Mouse (Mus musculus): ENCODE results near the gene Trim71. TPM values are rescaled to one million over a fixed set of nuclear protein-coding genes. Genes with fewer than 3 reads are reported as not detected.

The Trim71 gene
- polyA plus RNA-seq, 1 experiment from 2014 or later: 0.61 TPM

GRCm38 (mm10) chr9:114553828-114554227 lies 10.3 kb downstream of the Trim71 start:
- Histone ChIP-seq H3K27ac (replicated peaks) (no peak overlapping the region), H3K4me3 (no peak overlapping the region), H3K9ac (replicated peaks) (no peak overlapping the region), H3K9me3 (no peaks in the 10 kb centered on the region), H3K4me2 (replicated peaks) (no peak overlapping the region), H3K27me3 (peaks cover 6% of the 10 kb centered on the region), H3K4me1 (peaks cover 29% of the 10 kb centered on the region), H3K36me3 (no peaks in the 10 kb centered on the region)
- no peak for ATAC-seq (ENCODE audit: low FRiP score, low read depth)

- no peaks in the 10 kb centered on the region for H3K9me3 ChIP-seq
- H3K9ac ChIP-seq (replicated peaks): no peak overlapping the region
- H3K4me3 ChIP-seq: no peak overlapping the region
- H3K36me3 ChIP-seq: no peaks in the 10 kb centered on the region
- H3K4me2 ChIP-seq (replicated peaks): no peak overlapping the region
- 16% methylated on average over 6 of the region's 6 CpGs for WGBS
- H3K27me3 ChIP-seq: no peaks in the 10 kb centered on the region
- ATAC-seq (ENCODE audit: low FRiP score, low read depth): no peak
- peaks cover 48% of the 10 kb centered on the region for H3K4me1 ChIP-seq
- no peak overlapping the region for H3K27ac ChIP-seq (replicated peaks)
These were observed 14.1 kb downstream of the Trim71 start for GRCm38 (mm10) chr9:114550033-114550432.

GRCm38 (mm10) chr9:114549117-114549516 lies 15.1 kb downstream of the Trim71 start:
- Histone ChIP-seq H3K4me2 (replicated peaks) (no peak overlapping the region; the same call in 1 of the 2 replicates), H3K9me3 (no peaks in the 10 kb centered on the region), H3K4me3 (no peak overlapping the region), H3K27me3 (no peaks in the 10 kb centered on the region), H3K27ac (replicated peaks) (no peak overlapping the region), H3K36me3 (no peaks in the 10 kb centered on the region), H3K9ac (replicated peaks) (no peak overlapping the region), H3K4me1 (peaks cover 48% of the 10 kb centered on the region)
- WGBS: 6% methylated on average over 5 of the region's 5 CpGs
- ATAC-seq (ENCODE audit: low FRiP score, low read depth): no peak

- no peak overlapping the region for H3K4me2 ChIP-seq (replicated peaks)
- no peak for ATAC-seq (ENCODE audit: low FRiP score, low read depth)
These were observed 15.7 kb downstream of the Trim71 start for GRCm38 (mm10) chr9:114548496-114548895.

GRCm38 (mm10) chr9:114547643-114548077 lies 16.5 kb downstream of the Trim71 start:
- Histone ChIP-seq H3K27ac (replicated peaks) (no peak overlapping the region), H3K9me3 (no peaks in the 10 kb centered on the region), H3K4me2 (replicated peaks) (no peak overlapping the region), H3K4me1 (peaks cover 53% of the 10 kb centered on the region), H3K36me3 (no peaks in the 10 kb centered on the region), H3K27me3 (no peaks in the 10 kb centered on the region), H3K4me3 (no peak overlapping the region), H3K9ac (replicated peaks) (no peak overlapping the region)
- no peak for ATAC-seq (ENCODE audit: low FRiP score, low read depth)
- WGBS: 29% methylated on average over 6 of the region's 6 CpGs

More at GRCm38 (mm10) chr9:114548496-114548895, 15.7 kb downstream of the Trim71 start:
- H3K4me1 ChIP-seq: peaks cover 53% of the 10 kb centered on the region
- no peaks in the 10 kb centered on the region for H3K9me3 ChIP-seq
- no peaks in the 10 kb centered on the region for H3K27me3 ChIP-seq
- no peak overlapping the region for H3K27ac ChIP-seq (replicated peaks)
- H3K36me3 ChIP-seq: no peaks in the 10 kb centered on the region
- no peak overlapping the region for H3K4me3 ChIP-seq
- 23% methylated on average over 4 of the region's 4 CpGs for WGBS
- no peak overlapping the region for H3K9ac ChIP-seq (replicated peaks)

GRCm38 (mm10) chr9:114546765-114547164 lies 17.4 kb downstream of the Trim71 start:
- 70% methylated on average over 12 of the region's 12 CpGs for WGBS
- Histone ChIP-seq H3K4me2 (replicated peaks) (no peak overlapping the region), H3K27ac (replicated peaks) (no peak overlapping the region), H3K36me3 (no peaks in the 10 kb centered on the region), H3K4me3 (no peak overlapping the region), H3K9me3 (no peaks in the 10 kb centered on the region), H3K4me1 (peaks cover 53% of the 10 kb centered on the region), H3K27me3 (no peaks in the 10 kb centered on the region), H3K9ac (replicated peaks) (no peak overlapping the region)
- ATAC-seq (ENCODE audit: low FRiP score, low read depth): no peak

GRCm38 (mm10) chr9:114544754-114545393 lies 19.3 kb downstream of the Trim71 start:
- peaks cover 53% of the 10 kb centered on the region for H3K4me1 ChIP-seq
- no peak overlapping the region for H3K27ac ChIP-seq (replicated peaks)

GRCm38 (mm10) chr9:114543882-114544753 lies 20.1 kb downstream of the Trim71 start:
- H3K9me3 ChIP-seq: no peaks in the 10 kb centered on the region
- ATAC-seq (ENCODE audit: low FRiP score, low read depth): no peak
- no peaks in the 10 kb centered on the region for H3K36me3 ChIP-seq
- H3K4me3 ChIP-seq: no peak overlapping the region
- no peaks in the 10 kb centered on the region for H3K27me3 ChIP-seq
- peaks cover 45% of the 10 kb centered on the region for H3K4me1 ChIP-seq
- H3K27ac ChIP-seq (replicated peaks): no peak overlapping the region
- H3K4me2 ChIP-seq (replicated peaks): no peak overlapping the region
- H3K9ac ChIP-seq (replicated peaks): no peak overlapping the region
- 70% methylated on average over 16 of the region's 17 CpGs for WGBS

More at GRCm38 (mm10) chr9:114544754-114545393, 19.3 kb downstream of the Trim71 start:
- H3K4me2 ChIP-seq (replicated peaks): no peak overlapping the region
- 27% methylated on average over 9 of the region's 9 CpGs for WGBS
- H3K4me3 ChIP-seq: no peak overlapping the region
- ATAC-seq (ENCODE audit: low FRiP score, low read depth): no peak; the same call in 1 of the 2 replicates
- no peaks in the 10 kb centered on the region for H3K36me3 ChIP-seq
- H3K9ac ChIP-seq (replicated peaks): no peak overlapping the region
- H3K27me3 ChIP-seq: no peaks in the 10 kb centered on the region
- no peaks in the 10 kb centered on the region for H3K9me3 ChIP-seq

- Histone ChIP-seq H3K4me2 (replicated peaks) (no peak overlapping the region), H3K27me3 (no peaks in the 10 kb centered on the region), H3K4me3 (no peak overlapping the region), H3K9ac (replicated peaks) (no peak overlapping the region), H3K9me3 (no peaks in the 10 kb centered on the region), H3K27ac (replicated peaks) (no peak overlapping the region), H3K4me1 (peaks cover 37% of the 10 kb centered on the region), H3K36me3 (no peaks in the 10 kb centered on the region)
- 33% methylated on average over 1 of the region's 1 CpGs for WGBS
- no peak for ATAC-seq (ENCODE audit: low FRiP score, low read depth)
These were observed 22.9 kb downstream of the Trim71 start for GRCm38 (mm10) chr9:114541279-114541741.

GRCm38 (mm10) chr9:114538996-114539563 lies 25.1 kb downstream of the Trim71 start:
- Histone ChIP-seq H3K27me3 (no peaks in the 10 kb centered on the region), H3K4me1 (peaks cover 20% of the 10 kb centered on the region), H3K36me3 (no peaks in the 10 kb centered on the region), H3K9ac (replicated peaks) (no peak overlapping the region), H3K4me2 (replicated peaks) (no peak overlapping the region), H3K27ac (replicated peaks) (0 out of 2 replicates have a peak overlapping the region, but pooled peaks have one; percentile 10), H3K4me3 (no peak overlapping the region), H3K9me3 (no peaks in the 10 kb centered on the region)
- ATAC-seq (ENCODE audit: low FRiP score, low read depth): no peak
- 77% methylated on average over 7 of the region's 7 CpGs for WGBS

GRCm38 (mm10) chr9:114536628-114537027 lies 27.5 kb downstream of the Trim71 start:
- peaks cover 15% of the 10 kb centered on the region for H3K4me1 ChIP-seq
- no peak overlapping the region for H3K9ac ChIP-seq (replicated peaks)
- H3K4me2 ChIP-seq (replicated peaks): no peak overlapping the region
- peak; percentile 50 for ATAC-seq (ENCODE audit: low FRiP score, low read depth)
- H3K9me3 ChIP-seq: no peaks in the 10 kb centered on the region
- H3K36me3 ChIP-seq: no peaks in the 10 kb centered on the region
- H3K27me3 ChIP-seq: no peaks in the 10 kb centered on the region
- 20% methylated on average over 2 of the region's 2 CpGs for WGBS
- peak overlapping the region; percentile 6; the same call in 1 of the 2 replicates for H3K27ac ChIP-seq (replicated peaks)
- no peak overlapping the region for H3K4me3 ChIP-seq
